Mouse (Mus musculus) heart, adult 2 months (tissue): Measurements from ENCODE around the gene Zar1l.
A peak's percentile ranks its signal among the peaks of the same experiment; 100 is the strongest.

Experiments
- CTCF ChIP-seq: fragments of 200-600 bp; IDR thresholded peaks from 2 replicates; pipeline ENCODE4 v1.8.1; 2022; ENCODE audit warnings: antibody characterized with exemption, mild to moderate bottlenecking, moderate library complexity
- POLR2A ChIP-seq: fragments of 200-500 bp; IDR thresholded peaks from 2 replicates; pipeline ENCODE4 v1.6.1; 2011; ENCODE audit warnings: mild to moderate bottlenecking, low read depth, low read length, control low read depth; ENCODE audit not compliant: insufficient read depth

- TF ChIP-seq POLR2A (peak; percentile 46), CTCF (no peak)
These were observed 51.8 kb downstream of the Zar1l start for GRCm38 (mm10) chr5:150466132-150466531.
